Mouse (Mus musculus): ENCODE results near the gene Tbxas1. TPM values are rescaled to one million over a fixed set of nuclear protein-coding genes. Genes with fewer than 3 reads are reported as not detected.

Tbxas1 gene
- polyA plus RNA-seq, 1 experiment from 2014 or later = 2.7 TPM

DNA sequence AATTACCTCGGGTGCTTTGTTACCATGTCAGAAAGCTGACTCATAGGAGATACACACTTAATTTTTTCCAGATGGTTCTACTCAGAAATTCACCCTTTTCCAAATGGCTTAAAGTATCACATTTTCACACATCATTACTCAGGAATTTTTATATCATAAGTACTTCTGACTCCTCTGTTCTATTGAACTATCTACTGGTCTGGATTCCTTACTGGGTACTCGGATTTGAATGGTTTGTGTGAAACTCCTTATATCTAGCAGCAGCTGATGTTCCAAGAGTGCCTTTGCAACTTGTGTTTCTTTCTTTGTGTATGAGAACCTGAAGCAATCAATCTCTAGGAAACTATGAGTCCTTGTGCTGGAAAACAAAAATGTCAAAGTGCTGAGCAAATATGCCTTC is 81.4 kb downstream of the Tbxas1 start:
- Histone ChIP-seq H3K27ac (replicated peaks) (no peak overlapping the region), H3K36me3 (no peaks in the 10 kb centered on the region), H3K4me2 (no peak overlapping the region), H3K4me1 (replicated peaks) (peaks cover 11% of the 10 kb centered on the region), H3K9me3 (no peaks in the 10 kb centered on the region), H3K27me3 (no peaks in the 10 kb centered on the region), H3K4me3 (no peak overlapping the region), H3K9ac (no peak overlapping the region)
- WGBS = 87% methylated on average over 2 of the region's 2 CpGs
- ATAC-seq (ENCODE audit: low FRiP score, low read depth) = no peak

DNA sequence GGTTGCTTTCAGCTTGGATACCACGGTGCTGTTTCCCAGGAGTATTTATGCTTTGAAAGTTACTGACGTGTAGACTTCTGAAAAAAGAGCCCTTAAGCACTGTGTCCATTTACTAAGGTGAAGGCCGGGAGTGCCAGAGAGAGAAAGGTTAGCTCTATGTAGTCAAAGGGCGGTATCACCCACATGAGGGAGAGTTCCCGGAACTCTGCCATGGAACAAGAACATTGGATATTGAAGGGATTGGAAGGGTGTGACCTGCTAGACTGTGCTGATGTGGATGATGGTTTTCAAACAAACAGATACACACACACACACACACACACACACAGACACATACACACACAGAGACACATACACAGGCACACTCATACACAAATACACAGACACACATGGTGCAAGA is 82.0 kb downstream of the Tbxas1 start:
- Histone ChIP-seq H3K9me3 (no peaks in the 10 kb centered on the region), H3K4me1 (replicated peaks) (peaks cover 11% of the 10 kb centered on the region), H3K27ac (replicated peaks) (no peak overlapping the region), H3K9ac (no peak overlapping the region), H3K27me3 (no peaks in the 10 kb centered on the region), H3K4me2 (no peak overlapping the region), H3K4me3 (no peak overlapping the region), H3K36me3 (no peaks in the 10 kb centered on the region)
- WGBS = 84% methylated on average over 5 of the region's 5 CpGs
- ATAC-seq (ENCODE audit: low FRiP score, low read depth) = no peak

DNA sequence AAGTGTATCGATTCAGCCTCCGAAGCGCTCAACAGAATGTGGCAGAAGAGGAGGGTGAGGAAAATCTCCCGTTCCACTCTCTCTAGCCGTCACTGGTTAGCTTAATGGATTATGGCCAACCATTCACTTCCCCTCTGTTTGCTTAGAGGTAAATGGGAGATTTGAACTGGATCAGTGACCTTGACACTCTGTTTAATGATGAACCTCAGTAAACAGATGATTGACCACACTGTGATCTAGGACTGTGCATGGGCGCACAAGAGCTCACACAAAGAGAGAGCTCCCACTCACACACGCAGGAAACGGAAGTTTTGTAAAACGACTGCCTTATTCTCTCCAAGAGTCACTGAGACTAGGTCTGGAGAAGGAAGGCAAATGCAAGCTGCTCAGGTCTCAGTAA is 84.3 kb downstream of the Tbxas1 start:
- Histone ChIP-seq H3K9me3 (no peaks in the 10 kb centered on the region), H3K36me3 (no peaks in the 10 kb centered on the region), H3K4me3 (no peak overlapping the region), H3K27me3 (no peaks in the 10 kb centered on the region), H3K4me2 (no peak overlapping the region), H3K9ac (no peak overlapping the region), H3K4me1 (replicated peaks) (peaks cover 11% of the 10 kb centered on the region), H3K27ac (replicated peaks) (no peak overlapping the region)
- no peak for ATAC-seq (ENCODE audit: low FRiP score, low read depth)
- 82% methylated on average over 9 of the region's 9 CpGs for WGBS

DNA sequence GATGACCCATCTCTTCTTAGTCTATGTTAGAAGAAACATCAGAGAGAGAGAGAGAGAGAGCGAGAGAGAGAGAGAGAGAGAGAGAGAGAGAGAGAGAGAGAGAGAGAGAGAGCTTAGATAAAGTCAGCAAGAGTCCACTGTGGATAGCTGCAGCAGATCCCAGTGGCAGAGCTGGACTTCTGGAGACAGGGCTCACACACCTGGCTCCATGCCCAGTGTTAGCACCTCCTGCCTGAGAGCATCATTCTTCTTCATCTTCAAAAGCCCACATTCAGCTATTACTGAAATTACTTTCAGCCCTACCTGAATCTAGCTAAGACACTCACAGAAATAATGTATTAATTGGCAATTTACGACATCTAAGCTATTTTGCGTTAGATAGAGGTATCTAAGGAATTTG is 85.2 kb downstream of the Tbxas1 start:
- Histone ChIP-seq H3K4me1 (replicated peaks) (peaks cover 11% of the 10 kb centered on the region), H3K27ac (replicated peaks) (no peak overlapping the region), H3K4me3 (no peak overlapping the region), H3K9me3 (no peaks in the 10 kb centered on the region), H3K36me3 (no peaks in the 10 kb centered on the region), H3K9ac (no peak overlapping the region), H3K4me2 (no peak overlapping the region), H3K27me3 (no peaks in the 10 kb centered on the region)
- no peak for ATAC-seq (ENCODE audit: low FRiP score, low read depth)
- 80% methylated on average over 2 of the region's 3 CpGs for WGBS

DNA sequence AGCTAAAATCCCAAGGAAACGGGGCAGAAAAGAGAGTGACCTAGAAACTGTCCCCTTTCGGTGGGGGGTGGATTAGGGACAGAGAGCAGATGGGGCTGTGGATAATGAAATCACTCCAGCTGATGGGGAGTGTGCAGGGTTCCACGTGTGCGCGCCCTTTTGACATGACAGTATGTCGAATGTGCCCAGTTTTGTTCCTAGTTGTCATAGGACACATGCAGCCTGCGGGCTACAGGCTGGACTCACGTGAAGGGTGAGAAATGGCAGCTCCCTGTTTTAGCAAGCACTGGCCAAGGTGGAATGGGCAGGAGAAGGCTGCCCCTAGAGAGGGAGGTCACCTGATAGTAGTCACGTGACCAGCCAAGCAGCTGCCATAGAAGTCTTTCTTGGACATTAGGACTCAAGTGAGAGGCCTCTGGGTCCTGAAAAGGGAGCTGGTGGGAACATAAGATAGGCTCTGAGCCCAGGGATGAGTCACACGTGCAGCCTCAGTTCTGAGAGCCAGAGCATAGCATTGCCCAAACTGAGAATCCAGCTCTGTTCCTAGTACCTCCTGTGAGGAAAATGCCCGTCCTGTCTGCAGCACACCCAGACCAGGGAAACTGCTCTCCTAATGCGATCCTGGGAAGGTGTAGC is 85.7 kb downstream of the Tbxas1 start:
- Histone ChIP-seq H3K9ac (no peak overlapping the region), H3K27me3 (no peaks in the 10 kb centered on the region), H3K36me3 (no peaks in the 10 kb centered on the region), H3K4me1 (replicated peaks) (peaks cover 11% of the 10 kb centered on the region), H3K27ac (replicated peaks) (peak overlapping the region; percentile 32), H3K4me3 (no peak overlapping the region), H3K9me3 (no peaks in the 10 kb centered on the region), H3K4me2 (no peak overlapping the region)
- 57% methylated on average over 12 of the region's 12 CpGs for WGBS
- peak; percentile 45; the same call in 1 of the 2 replicates for ATAC-seq (ENCODE audit: low FRiP score, low read depth)

DNA sequence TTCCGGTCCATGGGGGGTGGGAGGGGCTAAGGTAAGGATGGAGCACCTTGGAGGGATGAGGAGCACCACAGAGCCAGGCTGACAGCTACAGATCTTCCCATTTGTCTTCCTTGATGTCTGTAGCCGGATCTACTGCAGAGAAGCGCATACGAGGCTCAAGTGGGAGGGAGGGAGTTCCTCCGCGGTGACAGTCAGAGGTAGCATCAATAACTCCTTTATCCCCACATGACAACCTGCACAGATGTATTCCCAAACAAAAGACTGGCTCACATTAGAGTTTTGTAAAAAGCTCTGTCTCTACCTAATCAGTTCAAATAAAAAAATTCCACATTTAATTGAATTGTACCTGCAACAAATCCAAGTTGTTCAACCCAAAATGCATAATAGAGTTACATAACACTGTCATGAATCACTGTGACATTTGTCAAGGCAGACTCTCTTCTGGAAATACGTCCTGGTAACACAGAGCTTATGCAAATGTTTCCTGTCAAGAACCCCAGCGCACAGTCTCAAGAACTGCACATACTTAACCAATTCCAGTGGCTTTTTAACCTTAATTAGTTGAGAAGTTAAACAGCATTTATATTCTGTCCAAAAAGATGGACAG is 86.3 kb downstream of the Tbxas1 start:
- Histone ChIP-seq H3K27ac (replicated peaks) (peak overlapping the region; percentile 32; the same call in 1 of the 2 replicates), H3K9ac (no peak overlapping the region), H3K9me3 (no peaks in the 10 kb centered on the region), H3K4me1 (replicated peaks) (peaks cover 11% of the 10 kb centered on the region), H3K4me2 (no peak overlapping the region), H3K36me3 (no peaks in the 10 kb centered on the region), H3K27me3 (no peaks in the 10 kb centered on the region), H3K4me3 (no peak overlapping the region)
- 33% methylated on average over 8 of the region's 8 CpGs for WGBS
- peak; percentile 65; the same call in 1 of the 2 replicates for ATAC-seq (ENCODE audit: low FRiP score, low read depth)

DNA sequence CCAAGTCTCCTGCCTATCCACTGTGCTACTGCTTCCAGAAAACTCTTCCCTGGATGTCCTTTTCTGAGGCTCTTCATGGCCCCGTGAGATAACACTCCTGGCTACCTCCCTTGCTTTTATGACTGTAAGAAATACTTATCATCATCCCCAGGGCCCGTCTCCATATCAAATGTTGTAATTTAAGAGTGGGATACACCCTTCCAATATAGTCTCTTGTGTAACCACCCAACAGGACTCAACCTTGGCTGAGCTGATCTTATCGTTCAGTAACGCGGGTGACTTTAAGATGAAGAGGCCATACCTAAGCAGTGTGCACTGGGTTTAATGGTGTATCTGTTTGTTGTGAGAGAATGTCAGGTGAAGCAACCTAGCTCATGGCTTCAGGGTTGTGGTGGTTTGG is 91.6 kb downstream of the Tbxas1 start:
- Histone ChIP-seq H3K27me3 (no peaks in the 10 kb centered on the region), H3K9me3 (no peaks in the 10 kb centered on the region), H3K9ac (no peak overlapping the region), H3K4me2 (no peak overlapping the region), H3K27ac (replicated peaks) (no peak overlapping the region), H3K4me1 (replicated peaks) (peaks cover 8% of the 10 kb centered on the region), H3K36me3 (no peaks in the 10 kb centered on the region), H3K4me3 (no peak overlapping the region)
- WGBS = 95% methylated on average over 5 of the region's 5 CpGs
- ATAC-seq (ENCODE audit: low FRiP score, low read depth) = no peak

DNA sequence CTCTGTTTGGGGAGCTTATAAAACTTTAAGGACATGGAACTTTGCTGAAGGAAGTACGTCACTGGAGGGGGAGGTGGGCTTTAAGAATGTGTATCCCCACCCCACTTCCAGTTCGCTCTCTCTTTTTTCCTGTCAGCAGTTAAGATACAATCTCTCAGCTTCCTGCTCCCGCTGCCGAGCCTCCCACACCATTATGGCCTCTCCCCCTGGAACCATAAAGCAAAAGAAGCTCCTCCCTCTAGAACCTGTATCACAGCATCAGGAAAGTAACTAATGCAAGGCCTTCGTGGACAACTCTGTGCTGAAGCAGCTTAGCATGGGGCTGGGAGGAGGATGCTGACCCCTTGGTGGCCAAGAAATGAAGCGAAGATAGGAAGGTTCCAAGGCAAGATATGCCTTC is 92.1 kb downstream of the Tbxas1 start:
- Histone ChIP-seq H3K9me3 (no peaks in the 10 kb centered on the region), H3K27ac (replicated peaks) (no peak overlapping the region), H3K36me3 (no peaks in the 10 kb centered on the region), H3K4me2 (no peak overlapping the region), H3K4me1 (replicated peaks) (peaks cover 8% of the 10 kb centered on the region), H3K9ac (no peak overlapping the region), H3K4me3 (no peak overlapping the region), H3K27me3 (no peaks in the 10 kb centered on the region)
- ATAC-seq (ENCODE audit: low FRiP score, low read depth) = no peak
- WGBS = 79% methylated on average over 6 of the region's 6 CpGs

DNA sequence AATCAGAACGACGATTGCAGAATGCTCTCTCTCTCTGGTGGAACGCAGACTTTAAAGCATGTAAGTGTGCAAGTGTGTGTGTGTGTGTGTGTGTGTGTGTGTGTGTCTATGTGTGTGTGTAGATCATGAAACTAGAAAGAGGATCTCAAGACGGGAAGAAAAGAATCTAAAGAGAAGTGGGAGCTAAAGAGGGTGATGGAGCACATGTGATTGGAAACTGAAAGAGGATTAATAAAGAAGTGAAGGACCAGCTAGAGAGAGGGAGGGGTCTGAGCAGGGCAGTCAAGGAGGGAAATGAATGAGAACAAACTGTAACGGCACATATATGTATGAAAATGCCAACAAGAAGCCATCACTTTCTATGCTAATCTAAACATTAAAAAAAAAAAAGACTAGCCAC is 92.8 kb downstream of the Tbxas1 start:
- 83% methylated on average over 5 of the region's 5 CpGs for WGBS
- Histone ChIP-seq H3K27me3 (no peaks in the 10 kb centered on the region), H3K27ac (replicated peaks) (no peak overlapping the region), H3K4me1 (replicated peaks) (peaks cover 8% of the 10 kb centered on the region), H3K4me3 (no peak overlapping the region), H3K36me3 (no peaks in the 10 kb centered on the region), H3K4me2 (no peak overlapping the region), H3K9me3 (no peaks in the 10 kb centered on the region), H3K9ac (no peak overlapping the region)
- no peak for ATAC-seq (ENCODE audit: low FRiP score, low read depth)

DNA sequence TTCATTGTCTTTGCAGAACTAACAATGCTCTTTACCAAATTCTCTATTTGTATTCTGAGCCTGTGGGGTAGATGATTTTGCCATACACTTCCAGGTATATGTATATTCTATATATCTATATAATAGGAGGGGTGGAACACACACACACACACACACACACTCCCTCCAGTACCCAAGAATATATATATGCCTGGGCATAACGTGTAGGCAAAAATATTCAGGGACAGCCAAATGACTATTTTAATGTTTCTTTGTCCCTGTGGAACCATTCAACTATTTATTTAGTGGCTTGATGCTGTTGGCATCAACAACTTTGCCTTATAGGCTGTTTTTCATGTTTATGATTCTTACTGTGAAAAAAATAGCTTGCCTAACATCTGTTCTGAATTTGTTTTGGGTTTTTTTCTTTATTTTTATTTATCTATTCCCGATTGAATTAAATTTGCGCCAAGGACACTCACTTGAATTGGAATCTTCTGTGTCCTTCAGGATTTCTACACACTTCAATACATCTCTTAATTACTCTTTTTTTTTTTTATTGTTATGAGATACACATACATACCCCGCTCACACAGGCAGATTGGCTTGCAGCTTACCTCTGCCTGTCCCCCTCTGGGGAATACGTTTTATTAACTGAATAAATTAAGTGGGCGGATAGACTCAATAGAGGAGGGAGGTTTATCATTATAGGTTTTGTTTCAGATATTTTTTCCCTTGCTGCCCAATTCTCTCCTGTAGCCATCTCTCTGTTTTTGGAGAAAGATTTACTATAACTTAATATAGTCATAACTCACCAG is 94.9 kb downstream of the Tbxas1 start:
- peaks cover 8% of the 10 kb centered on the region for H3K4me1 ChIP-seq (replicated peaks)
- H3K27me3 ChIP-seq = no peaks in the 10 kb centered on the region
- peak overlapping the region; percentile 53; the same call in 1 of the 2 replicates for H3K27ac ChIP-seq (replicated peaks)
- no peaks in the 10 kb centered on the region for H3K9me3 ChIP-seq
- H3K4me2 ChIP-seq = no peak overlapping the region
- peak; percentile 80; the same call in 1 of the 2 replicates for ATAC-seq (ENCODE audit: low FRiP score, low read depth)
- H3K4me3 ChIP-seq = no peak overlapping the region
- 56% methylated on average over 6 of the region's 6 CpGs for WGBS
- H3K36me3 ChIP-seq = no peaks in the 10 kb centered on the region
- no peak overlapping the region for H3K9ac ChIP-seq

DNA sequence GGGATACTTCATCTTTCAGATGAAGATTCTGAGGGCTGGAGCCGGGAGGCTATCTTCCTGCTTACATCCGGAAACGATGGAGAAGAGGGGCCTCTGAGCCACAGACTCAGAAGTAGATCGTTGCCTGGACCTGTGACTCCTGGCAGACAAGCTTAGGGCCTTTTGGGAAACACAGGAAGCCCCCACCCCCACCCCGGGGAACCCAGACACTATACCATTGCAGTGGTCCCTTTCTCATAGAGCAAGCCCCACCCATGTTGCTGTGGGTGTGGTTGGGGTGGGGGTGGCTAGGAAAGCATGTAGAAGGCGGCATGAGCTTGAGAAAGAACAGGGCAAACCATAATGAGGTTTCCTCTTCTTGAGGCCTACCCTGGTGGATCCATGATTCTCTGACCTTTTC is 95.6 kb downstream of the Tbxas1 start:
- Histone ChIP-seq H3K9ac (no peak overlapping the region), H3K4me3 (no peak overlapping the region), H3K9me3 (no peaks in the 10 kb centered on the region), H3K27me3 (no peaks in the 10 kb centered on the region), H3K4me1 (replicated peaks) (peaks cover 8% of the 10 kb centered on the region), H3K27ac (replicated peaks) (peak overlapping the region; percentile 53), H3K4me2 (no peak overlapping the region), H3K36me3 (no peaks in the 10 kb centered on the region)
- 60% methylated on average over 6 of the region's 6 CpGs for WGBS
- no peak for ATAC-seq (ENCODE audit: low FRiP score, low read depth)

DNA sequence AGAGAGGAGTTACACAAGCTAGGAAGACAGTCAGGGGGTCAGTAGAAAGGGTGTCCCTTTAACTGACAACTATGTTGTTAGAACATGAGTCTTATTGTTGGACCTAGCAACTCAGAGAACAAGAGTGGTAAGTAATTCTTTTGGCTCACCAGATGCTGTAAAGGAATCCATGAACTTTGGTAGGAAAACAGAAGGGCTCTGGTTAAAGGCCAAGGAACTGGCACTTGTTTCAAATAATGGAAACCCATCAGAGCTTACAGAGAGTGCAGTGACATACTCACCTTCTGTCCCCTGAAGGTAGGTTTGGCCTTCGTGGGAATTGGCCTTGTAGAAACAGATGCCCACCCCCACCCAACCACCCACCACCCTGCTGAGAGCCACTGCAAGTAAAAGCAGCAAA is 97.6 kb downstream of the Tbxas1 start:
- H3K9ac ChIP-seq = no peak overlapping the region
- no peak for ATAC-seq (ENCODE audit: low FRiP score, low read depth)
- no peaks in the 10 kb centered on the region for H3K27me3 ChIP-seq
- peaks cover 8% of the 10 kb centered on the region for H3K4me1 ChIP-seq (replicated peaks)
- no peak overlapping the region for H3K4me3 ChIP-seq
- H3K4me2 ChIP-seq = no peak overlapping the region
- no peaks in the 10 kb centered on the region for H3K9me3 ChIP-seq
- no peak overlapping the region for H3K27ac ChIP-seq (replicated peaks)
- WGBS = 58% methylated on average over 1 of the region's 1 CpGs
- no peaks in the 10 kb centered on the region for H3K36me3 ChIP-seq

Data from hindbrain, embryonic 15.5 days (tissue).